Mouse (Mus musculus) MEL (cell line): Measurements from ENCODE around the gene Unkl.

Source experiments
- CHD1 ChIP-seq: IDR thresholded peaks from 2 replicates; pipeline ENCODE4 v1.6.1; 2012; ENCODE audit warnings: low read depth, mild to moderate bottlenecking, inconsistent platforms, low read length, improper control_type of control experiment
- CTCF ChIP-seq, 3 experiments: IDR thresholded peaks in 2 of 3; conservative IDR thresholded peaks in 1 of 3; 2 replicates each; pipeline ENCODE4 v1.5.1; 2011 to 2012; ENCODE audit warnings: low read length in 3 of 3, low read depth in 2 of 3, mild to moderate bottlenecking in 2 of 3, improper control_type of control experiment in 1 of 3, inconsistent platforms in 1 of 3, mixed read lengths in 1 of 3, moderate library complexity in 1 of 3; ENCODE audit not compliant: control insufficient read depth in 1 of 3, insufficient read depth in 1 of 3, poor library complexity in 1 of 3, severe bottlenecking in 1 of 3
- MAFK ChIP-seq: IDR thresholded peaks from 2 replicates; pipeline ENCODE4 v1.6.1; 2011; ENCODE audit warnings: low read depth, mild to moderate bottlenecking, low read length, improper control_type of control experiment, borderline replicate concordance
- MAX ChIP-seq: IDR thresholded peaks from 2 replicates; pipeline ENCODE4 v1.6.1; 2011; ENCODE audit warnings: low read length, improper control_type of control experiment
- POLR2AphosphoS5 ChIP-seq: IDR thresholded peaks from 2 replicates; pipeline ENCODE4 v1.6.1; 2012; ENCODE audit warnings: low read depth, borderline replicate concordance, mild to moderate bottlenecking, inconsistent platforms, low read length, moderate library complexity, mixed read lengths
- RAD21 ChIP-seq: IDR thresholded peaks from 2 replicates; pipeline ENCODE4 v1.6.1; 2011; ENCODE audit warnings: mild to moderate bottlenecking, low read depth, low read length, improper control_type of control experiment
- TAL1 ChIP-seq: IDR thresholded peaks from 2 replicates; pipeline ENCODE4 v1.6.1; 2012; ENCODE audit warnings: mild to moderate bottlenecking, inconsistent platforms, low read length, moderate library complexity, mixed read lengths
- ZC3H11A ChIP-seq: IDR thresholded peaks from 2 replicates; pipeline ENCODE4 v1.6.1; 2012; ENCODE audit warnings: low read depth, mild to moderate bottlenecking, inconsistent platforms, low read length, improper control_type of control experiment
- ZNF384 ChIP-seq: IDR thresholded peaks from 2 replicates; pipeline ENCODE4 v1.6.1; 2012; ENCODE audit warnings: low read depth, mild to moderate bottlenecking, inconsistent platforms, low read length, improper control_type of control experiment

GRCm38 (mm10) chr17:25275833-25276232 is 87.6 kb downstream of the Unkl start:
- no peak for TF ChIP-seq RAD21
- TF ChIP-seq MAFK: no peak
- TF ChIP-seq CTCF (IDR thresholded peaks at IDR 0.05 in 2 of 3, conservative IDR thresholded peaks at IDR 0.05 in 1 of 3; ENCODE audit: control insufficient read depth in 1 of 3, insufficient read depth in 1 of 3, low read depth in 2 of 3, low read length in 3 of 3, poor library complexity in 1 of 3, severe bottlenecking in 1 of 3): no peak
- no peak for TF ChIP-seq TAL1
- no peak for TF ChIP-seq POLR2AphosphoS5
- no peak for TF ChIP-seq MAX
- TF ChIP-seq CHD1: no peak
- TF ChIP-seq ZNF384: no peak
- no peak for TF ChIP-seq ZC3H11A
